Mouse (Mus musculus): ENCODE data around the gene Ptch1.

Ptch1 gene

DNA sequence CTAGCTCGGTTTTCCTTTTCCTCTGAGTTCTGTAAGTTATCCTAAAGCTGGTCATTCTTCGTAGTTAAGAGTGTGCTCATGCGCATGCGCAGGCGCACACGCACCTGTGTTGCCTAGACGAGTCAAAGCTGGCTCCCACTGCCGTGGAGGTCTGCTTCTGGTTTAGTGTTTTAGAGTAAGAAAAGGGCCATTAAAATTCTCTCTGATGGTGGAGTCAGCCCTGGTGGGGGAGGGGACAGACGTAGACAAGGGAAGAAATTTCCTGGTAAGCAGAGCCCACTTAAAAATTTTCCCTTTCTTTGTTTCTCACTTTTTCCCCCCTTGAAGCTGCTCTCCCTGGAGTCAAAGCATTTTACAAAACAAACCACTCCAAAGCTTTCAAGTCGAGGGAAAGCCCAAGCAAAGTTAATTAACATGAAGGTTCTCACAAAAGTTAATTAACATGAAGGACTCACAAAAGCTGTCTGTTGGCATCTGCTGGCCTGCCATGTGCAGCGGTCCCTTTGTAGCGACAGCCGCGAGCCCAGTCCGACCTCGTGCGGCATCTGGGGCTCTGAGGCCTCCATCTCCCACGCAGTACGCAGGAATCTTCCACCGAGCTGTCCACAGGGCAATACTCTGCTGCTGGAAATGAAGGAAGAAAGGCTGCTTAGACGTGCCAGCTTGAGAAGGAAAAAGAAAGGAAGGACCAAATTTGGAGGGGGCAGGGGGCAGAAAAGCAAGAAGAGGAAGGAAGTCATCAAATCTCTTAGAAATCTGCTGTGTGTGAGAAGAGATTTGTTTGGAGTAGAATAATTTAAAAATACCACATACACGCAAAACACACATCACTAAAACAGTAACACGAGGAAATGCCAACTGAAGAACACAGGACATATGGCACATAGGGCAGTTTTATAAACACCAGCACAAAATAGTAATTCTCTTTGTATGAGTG lies 76.5 kb downstream of the Ptch1 start, which contains the start of gene Fancc:
Gene Fancc, minus strand, starts transcription at position 633 of the 937 bp plus-strand sequence.
- peak; percentile 72 for DNase-seq (ENCODE audit: low spot score)

- DNase-seq (ENCODE audit: low spot score), result no peak
These were observed 85.7 kb downstream of the Ptch1 start for GRCm38 (mm10) chr13:63487707-63488042.

GRCm38 (mm10) chr13:63486791-63487706 lies 86.3 kb downstream of the Ptch1 start:
- peak; percentile 67 for DNase-seq (ENCODE audit: low spot score)

GRCm38 (mm10) chr13:63475356-63475755 lies 98.0 kb downstream of the Ptch1 start:
- DNase-seq (ENCODE audit: low spot score), result no peak

Data from retina, embryonic 14.5 days (tissue).